Mouse (Mus musculus) forebrain, embryonic 14.5 days (tissue): Measurements from ENCODE around the gene Cdc37l1. TPM values are rescaled to one million over a fixed set of nuclear protein-coding genes. Genes with fewer than 3 reads are reported as not detected.
A peak's percentile ranks its signal among the peaks of the same experiment; 100 is the strongest.

Source experiments
- ATAC-seq: fragments of 200-750 bp; cut with Nextera tagmentation; 2 replicates; pipeline ENCODE4 v1.8.0; 2017; ENCODE audit warnings: mild to moderate bottlenecking, moderate library complexity
- DNase-seq: peaks from one replicate; pipeline ENCODE4 v3.0.0-alpha.2; 2015; ENCODE audit warnings: low spot score
- H3K27ac ChIP-seq: fragments of 300-500 bp; sonication (generic); 2 replicates; pipeline ENCODE4 v1.5.1; 2014; ENCODE audit warnings: low read depth, mild to moderate bottlenecking, control low read depth, low read length, moderate library complexity
- H3K27me3 ChIP-seq: fragments of 300-500 bp; sonication (generic); replicated peaks from 2 replicates; pipeline ENCODE4 v1.6.1; 2014; ENCODE audit warnings: low read length, control low read depth, mixed read lengths; ENCODE audit not compliant: control insufficient read depth, insufficient read depth
- H3K36me3 ChIP-seq: fragments of 300-500 bp; sonication (generic); 2 replicates; pipeline ENCODE4 v1.6.1; 2014; ENCODE audit warnings: low read length, control low read depth; ENCODE audit not compliant: control insufficient read depth, insufficient read depth
- H3K4me1 ChIP-seq: fragments of 300-500 bp; sonication (generic); 2 replicates; pipeline ENCODE4 v1.6.1; 2014; ENCODE audit warnings: antibody characterized with exemption, low read length, control low read depth; ENCODE audit not compliant: control insufficient read depth, insufficient read depth
- H3K4me2 ChIP-seq: fragments of 300-500 bp; sonication (generic); 2 replicates; pipeline ENCODE4 v1.6.1; 2014; ENCODE audit warnings: mild to moderate bottlenecking, control low read depth, low read length
- H3K4me3 ChIP-seq: fragments of 300-500 bp; sonication (generic); 2 replicates; pipeline ENCODE4 v1.5.1; 2014; ENCODE audit warnings: low read depth, low read length, control low read depth
- H3K9ac ChIP-seq: fragments of 300-500 bp; sonication (generic); 2 replicates; pipeline ENCODE4 v1.6.1; 2014; ENCODE audit warnings: mild to moderate bottlenecking, low read length, control low read depth, moderate library complexity
- H3K9me3 ChIP-seq: fragments of 300-500 bp; sonication (generic); replicated peaks from 2 replicates; pipeline ENCODE4 v1.6.1; 2016; ENCODE audit warnings: low read length, control low read depth, mixed read lengths; ENCODE audit not compliant: control insufficient read depth
- WGBS: fragments of 180-500 bp; shearing (Covaris S2); extraction: QIAGEN DNeasy Blood & Tissue Kit; methylation state at CpG from one replicate; pipeline ENCODE4 v1.1.7; 2014; 5-methylcytosine and 5-hydroxymethylcytosine counted together
- polyA plus RNA-seq: library from polyadenylated mRNA; unstranded; fragments of >200 nt; fragmentation: Nextera tagmentation; extraction: Ambion mirVana; gene quantifications from 2 replicates; pipeline ENCODE4 v1.2.1, GENCODE M21; 2014

The Cdc37l1 gene
- polyA plus RNA-seq, 1 experiment from 2014 or later = 42.0 TPM

GRCm38 (mm10) chr19:28967652-28968051 lies 22.5 kb upstream of the Cdc37l1 start, which contains the start of gene 4430402I18Rik:
4430402I18Rik (minus strand) TSS chr19:28967800.
- Histone ChIP-seq H3K4me2 (peak within 1 kb of the TSS; percentile 28), H3K27me3 (no peaks in the 10 kb centered on the region), H3K4me3 (no peak within 1 kb of the TSS), H3K27ac (no peak within 1 kb of the TSS), H3K4me1 (peaks cover 18% of the 10 kb centered on the region), H3K36me3 (no peaks in the 10 kb centered on the region), H3K9ac (no peak within 1 kb of the TSS), H3K9me3 (no peaks in the 10 kb centered on the region)
- peak; percentile 35; the same call in 1 of the 2 replicates for ATAC-seq
- 4% methylated on average over 11 of the region's 11 CpGs for WGBS
- DNase-seq = peak; percentile 69

GRCm38 (mm10) chr19:28968178-28968577 lies 22.0 kb upstream of the Cdc37l1 start:
- Histone ChIP-seq H3K27ac (no peak overlapping the region), H3K9me3 (no peaks in the 10 kb centered on the region), H3K4me2 (no peak overlapping the region), H3K4me3 (no peak overlapping the region), H3K4me1 (peaks cover 18% of the 10 kb centered on the region), H3K27me3 (no peaks in the 10 kb centered on the region), H3K9ac (no peak overlapping the region), H3K36me3 (no peaks in the 10 kb centered on the region)
- WGBS = 71% methylated on average over 4 of the region's 4 CpGs
- DNase-seq = no peak
- ATAC-seq = no peak

GRCm38 (mm10) chr19:28969231-28969630 lies 20.9 kb upstream of the Cdc37l1 start:
- Histone ChIP-seq H3K4me2 (no peak overlapping the region), H3K9me3 (no peaks in the 10 kb centered on the region), H3K9ac (no peak overlapping the region), H3K27me3 (no peaks in the 10 kb centered on the region), H3K4me3 (no peak overlapping the region), H3K27ac (no peak overlapping the region), H3K36me3 (no peaks in the 10 kb centered on the region), H3K4me1 (peaks cover 18% of the 10 kb centered on the region)
- DNase-seq (no peak), ATAC-seq (no peak)
- 86% methylated on average over 5 of the region's 5 CpGs for WGBS

- 0 out of 2 replicates have a peak, but pooled peaks cover 2% of the 10 kb centered on the region for H3K27me3 ChIP-seq
- ATAC-seq (no peak), DNase-seq (no peak)
- H3K4me2 ChIP-seq = no peak overlapping the region
- H3K36me3 ChIP-seq = no peaks in the 10 kb centered on the region
- H3K4me1 ChIP-seq = peaks cover 11% of the 10 kb centered on the region
- H3K27ac ChIP-seq = no peak overlapping the region
- H3K4me3 ChIP-seq = no peak overlapping the region
- H3K9ac ChIP-seq = no peak overlapping the region
- H3K9me3 ChIP-seq = no peaks in the 10 kb centered on the region; the same call in 1 of the 2 replicates
- WGBS = 88% methylated on average over 11 of the region's 11 CpGs
These were observed 19.9 kb upstream of the Cdc37l1 start for GRCm38 (mm10) chr19:28970251-28970650.

- peak overlapping the region; percentile 49 for H3K9ac ChIP-seq
- no peaks in the 10 kb centered on the region for H3K36me3 ChIP-seq
- peak overlapping the region; percentile 62 for H3K4me2 ChIP-seq
- ATAC-seq (peak; percentile 93), DNase-seq (peak; percentile 82)
- WGBS = 21% methylated on average over 35 of the region's 35 CpGs
- H3K4me1 ChIP-seq = peaks cover 2% of the 10 kb centered on the region; the same call in 1 of the 2 replicates
- no peaks in the 10 kb centered on the region; the same call in 1 of the 2 replicates for H3K9me3 ChIP-seq
- H3K27me3 ChIP-seq = 0 out of 2 replicates have a peak, but pooled peaks cover 2% of the 10 kb centered on the region
- H3K4me3 ChIP-seq = peak overlapping the region; percentile 34
- H3K27ac ChIP-seq = no peak overlapping the region
These were observed 15.1 kb upstream of the Cdc37l1 start for GRCm38 (mm10) chr19:28974862-28975611.

- WGBS = 89% methylated on average over 7 of the region's 7 CpGs
- no peak for ATAC-seq
These were observed 7.5 kb upstream of the Cdc37l1 start for GRCm38 (mm10) chr19:28982617-28983016.

GRCm38 (mm10) chr19:28989515-28989914 lies 637 bp upstream of the Cdc37l1 start:
- DNase-seq (no peak), ATAC-seq (no peak)
- peaks cover 15% of the 10 kb centered on the region for H3K4me1 ChIP-seq
- H3K27me3 ChIP-seq = no peaks in the 10 kb centered on the region
- no peaks in the 10 kb centered on the region for H3K9me3 ChIP-seq
- H3K36me3 ChIP-seq = peaks cover 8% of the 10 kb centered on the region; the same call in 1 of the 2 replicates
- no peak overlapping the region for H3K27ac ChIP-seq
- peak overlapping the region; percentile 91; the same call in 1 of the 2 replicates for H3K9ac ChIP-seq
- peak overlapping the region; percentile 75 for H3K4me2 ChIP-seq
- WGBS = 78% methylated on average over 8 of the region's 8 CpGs
- peak overlapping the region; percentile 92 for H3K4me3 ChIP-seq

More at GRCm38 (mm10) chr19:28982617-28983016, 7.5 kb upstream of the Cdc37l1 start:
- DNase-seq = no peak
- H3K27me3 ChIP-seq = no peaks in the 10 kb centered on the region
- H3K4me1 ChIP-seq = no peaks in the 10 kb centered on the region
- no peak overlapping the region for H3K27ac ChIP-seq
- no peak overlapping the region for H3K9ac ChIP-seq
- no peaks in the 10 kb centered on the region for H3K9me3 ChIP-seq
- H3K4me2 ChIP-seq = no peak overlapping the region
- H3K36me3 ChIP-seq = no peaks in the 10 kb centered on the region
- no peak overlapping the region for H3K4me3 ChIP-seq

GRCm38 (mm10) chr19:28990590-28991221 lies 554 bp downstream of the Cdc37l1 start:
- Histone ChIP-seq H3K4me3 (peak overlapping the region; percentile 92), H3K27ac (peak overlapping the region; percentile 79), H3K4me2 (peak overlapping the region; percentile 75), H3K27me3 (no peaks in the 10 kb centered on the region), H3K9ac (peak overlapping the region; percentile 91), H3K9me3 (no peaks in the 10 kb centered on the region), H3K4me1 (peaks cover 16% of the 10 kb centered on the region), H3K36me3 (peaks cover 18% of the 10 kb centered on the region)
- ATAC-seq = peak; percentile 54
- DNase-seq = peak; percentile 46
- WGBS = under 1% methylated on average over 41 of the region's 41 CpGs
